26 mouse cellular contexts compared by ENCODE assay signal in the genomic region with DNA sequence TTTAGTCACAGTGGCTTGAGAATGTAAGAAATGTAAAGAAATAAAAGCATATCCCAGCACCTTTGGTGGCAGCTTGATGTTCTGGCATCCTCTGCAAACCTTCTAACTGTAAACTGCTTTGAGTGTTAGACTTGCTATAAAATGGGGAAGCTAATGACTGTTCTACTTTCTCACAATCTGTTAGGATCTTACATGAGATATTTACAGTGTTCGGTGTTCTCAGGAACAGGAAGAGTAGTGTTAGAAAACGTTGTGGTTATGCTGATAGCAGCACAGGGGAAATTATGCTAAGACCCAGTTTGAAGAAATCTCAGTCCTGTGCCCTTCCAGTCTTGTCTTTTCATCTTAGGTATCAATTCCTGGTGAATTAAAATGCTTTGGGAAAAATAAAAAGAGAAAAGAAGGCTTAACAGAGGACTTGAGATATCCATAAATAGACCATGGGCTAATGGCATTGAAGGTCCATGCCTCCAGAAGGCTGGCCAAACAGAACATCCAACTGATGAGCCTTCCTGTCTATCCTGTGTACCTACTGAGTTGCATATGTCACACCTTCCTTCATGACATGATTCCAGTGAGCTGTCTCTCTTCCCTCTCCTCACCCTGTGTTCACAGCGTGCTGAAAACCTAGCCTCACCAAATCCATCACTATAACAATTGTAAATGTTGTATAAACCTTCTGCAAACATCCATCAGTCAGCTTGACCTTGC.
DNase-seq lines count a peak whose midpoint lies in the region; ATAC-seq lines count a peak whose summit lies in the region.
"Had no signal": no experiment of that assay in that cellular context is flagged by ENCODE, and none has a peak within 500 bp of the region (broad histone marks: within the 10 kb centered on the region; RNA-seq: fewer than 3 reads in every experiment).

No protein-coding gene starts in this region.

- peak; percentile 82; the same call in 1 of the 2 replicates for ATAC-seq in cerebellum, adult (ENCODE audit: insufficient number of reproducible peaks, low FRiP score, low TSS enrichment)
- ATAC-seq in hematopoietic stem cell, adult 5-6 weeks (replicated peaks in 1 of 2; ENCODE audit: insufficient read depth in 1 of 2, low FRiP score in 2 of 2, low TSS enrichment in 1 of 2, low read depth in 1 of 2, poor library complexity in 2 of 2, severe bottlenecking in 2 of 2) = peak; percentile 42 to 69; a peak in 3 of 4 replicates
- no peak for ATAC-seq in midbrain, embryonic 16.5 days
- no peak for ATAC-seq in midbrain, embryonic 14.5 days (ENCODE audit: low FRiP score, low TSS enrichment)
- ATAC-seq: forebrain, postnatal 0 days had no signal

- no peaks in the 10 kb centered on the region for H3K4me1 ChIP-seq in midbrain, embryonic 16.5 days (ENCODE audit: control insufficient read depth, insufficient read depth, low read length)
- no peaks in the 10 kb centered on the region for H3K4me1 ChIP-seq in midbrain, embryonic 14.5 days (ENCODE audit: control insufficient read depth, insufficient read depth, low read length)
- H3K4me1 ChIP-seq: heart, embryonic 15.5 days; hindbrain, embryonic 13.5 days had no signal

- H3K36me3 ChIP-seq in midbrain, embryonic 16.5 days (ENCODE audit: control insufficient read depth, insufficient read depth, low read length) = no peaks in the 10 kb centered on the region
- no peaks in the 10 kb centered on the region for H3K36me3 ChIP-seq in midbrain, embryonic 14.5 days (ENCODE audit: control insufficient read depth, insufficient read depth, low read length)
- H3K36me3 ChIP-seq: heart, embryonic 10.5 days; heart, embryonic 15.5 days; hindbrain, embryonic 13.5 days; neural tube, embryonic 13.5 days had no signal

- 84% methylated on average over 3 of the region's 3 CpGs for WGBS in midbrain, embryonic 16.5 days
- 90% methylated on average over 3 of the region's 3 CpGs for WGBS in midbrain, embryonic 14.5 days

- H3K4me2 ChIP-seq in midbrain, embryonic 16.5 days (ENCODE audit: low read length) = no peak overlapping the region
- no peak overlapping the region for H3K4me2 ChIP-seq in midbrain, embryonic 14.5 days (ENCODE audit: low read length)
- H3K4me2 ChIP-seq: heart, embryonic 15.5 days; hindbrain, embryonic 13.5 days; lung, embryonic 14.5 days; midbrain, embryonic 11.5 days; neural tube, embryonic 13.5 days had no signal

- no peaks in the 10 kb centered on the region for H3K27me3 ChIP-seq in midbrain, embryonic 16.5 days (ENCODE audit: control insufficient read depth, insufficient read depth, low read depth, low read length)
- H3K27me3 ChIP-seq in midbrain, embryonic 14.5 days (ENCODE audit: control insufficient read depth, insufficient read depth, low read length) = no peaks in the 10 kb centered on the region
- H3K27me3 ChIP-seq: heart, embryonic 15.5 days; hindbrain, embryonic 13.5 days; neural tube, embryonic 13.5 days had no signal

- H3K27ac ChIP-seq in midbrain, embryonic 16.5 days (ENCODE audit: low read length) = no peak overlapping the region
- H3K27ac ChIP-seq in midbrain, embryonic 14.5 days (replicated peaks; ENCODE audit: low read depth, low read length) = no peak overlapping the region
- H3K27ac ChIP-seq: heart, embryonic 10.5 days; heart, embryonic 15.5 days; hindbrain, embryonic 13.5 days; liver, embryonic 14.5 days; neural tube, embryonic 13.5 days had no signal

- no peak overlapping the region for H3K9ac ChIP-seq in midbrain, embryonic 16.5 days (ENCODE audit: low read depth, low read length)
- no peak overlapping the region for H3K9ac ChIP-seq in midbrain, embryonic 14.5 days (replicated peaks; ENCODE audit: low read length)
- H3K9ac ChIP-seq: forebrain, postnatal 0 days; heart, embryonic 15.5 days; hindbrain, embryonic 13.5 days; liver, embryonic 14.5 days; lung, embryonic 14.5 days; neural tube, embryonic 13.5 days had no signal

- no peak for DNase-seq in cerebellum, adult 11 months
- peak; percentile 53 for DNase-seq in 416B (ENCODE audit: low read depth)
- peak; percentile 79 for DNase-seq in brain, adult 2 months (ENCODE audit: low read depth, low spot score)
- DNase-seq in midbrain, embryonic 14.5 days = no peak
- DNase-seq in lung, postnatal 25 days (ENCODE audit: low spot score) = no peak
- DNase-seq: adrenal gland, postnatal 10 days; forebrain, postnatal 0 days; gastrocnemius, postnatal 25 days; heart, adult 11 months; kidney, adult 11 months; kidney, postnatal 14 days; layer of hippocampus, adult 9-11 months; liver; lung, embryonic 14.5 days; lung, postnatal 14 days; thymus, postnatal 4 days had no signal

- H3K9me3 ChIP-seq in midbrain, embryonic 16.5 days (replicated peaks; ENCODE audit: control insufficient read depth, low read length, poor library complexity, severe bottlenecking) = no peaks in the 10 kb centered on the region
- no peaks in the 10 kb centered on the region for H3K9me3 ChIP-seq in midbrain, embryonic 14.5 days (ENCODE audit: control insufficient read depth, low read length)
- H3K9me3 ChIP-seq: heart, embryonic 10.5 days; heart, embryonic 15.5 days; hindbrain, embryonic 13.5 days; neural tube, embryonic 13.5 days had no signal

- H3K4me3 ChIP-seq in midbrain, embryonic 16.5 days (ENCODE audit: low read depth, low read length) = no peak overlapping the region
- no peak overlapping the region for H3K4me3 ChIP-seq in midbrain, embryonic 14.5 days (replicated peaks; ENCODE audit: low read depth, low read length)
- H3K4me3 ChIP-seq: erythroblast, embryonic 14.5 days; heart, embryonic 10.5 days; heart, embryonic 15.5 days; hindbrain, embryonic 13.5 days; neural tube, embryonic 13.5 days had no signal

Comparison
In these comparisons a context has a peak if more than half of its experiments do, and no peak if none do; other contexts are left out.
1. ATAC-seq: peak in cerebellum, adult (single experiment) and hematopoietic stem cell, adult 5-6 weeks (2 of 2); none in midbrain, embryonic 16.5 days (single experiment) and midbrain, embryonic 14.5 days (single experiment).
2. DNase-seq: peak in 416B (single experiment) and brain, adult 2 months (single experiment); none in cerebellum, adult 11 months (single experiment), midbrain, embryonic 14.5 days (single experiment) and lung, postnatal 25 days (single experiment).